Mouse (Mus musculus) stomach, embryonic 16.5 days (tissue): ENCODE data around the gene Tnfrsf4. TPM values are rescaled to one million over a fixed set of nuclear protein-coding genes. Genes with fewer than 3 reads are reported as not detected.

Experiments used
- ATAC-seq: fragments of 200-750 bp; cut with Nextera tagmentation; 2 replicates; pipeline ENCODE4 v1.8.0; 2017; ENCODE audit warnings: moderate number of reproducible peaks, moderate TSS enrichment; ENCODE audit not compliant: insufficient read depth, low FRiP score
- H3K27ac ChIP-seq: fragments of 300-500 bp; sonication (generic); 2 replicates; pipeline ENCODE4 v1.5.1; 2014; ENCODE audit warnings: low read length
- H3K27me3 ChIP-seq: fragments of 300-500 bp; sonication (generic); 2 replicates; pipeline ENCODE4 v1.6.1; 2014; ENCODE audit warnings: low read length, control low read depth, mixed read lengths; ENCODE audit not compliant: control insufficient read depth, insufficient read depth
- H3K36me3 ChIP-seq: fragments of 300-500 bp; sonication (generic); 2 replicates; pipeline ENCODE4 v1.6.1; 2014; ENCODE audit warnings: low read length; ENCODE audit not compliant: control insufficient read depth, insufficient read depth
- H3K4me1 ChIP-seq: fragments of 300-500 bp; sonication (generic); 2 replicates; pipeline ENCODE4 v1.6.1; 2014; ENCODE audit warnings: low read length, control low read depth, mixed read lengths; ENCODE audit not compliant: control insufficient read depth, insufficient read depth
- H3K4me2 ChIP-seq: fragments of 300-500 bp; sonication (generic); 2 replicates; pipeline ENCODE4 v1.6.1; 2014; ENCODE audit warnings: low read depth, low read length, mixed read lengths
- H3K4me3 ChIP-seq: fragments of 300-500 bp; sonication (generic); replicated peaks from 2 replicates; pipeline ENCODE4 v1.5.1; 2014; ENCODE audit warnings: mild to moderate bottlenecking, low read length
- H3K9ac ChIP-seq: fragments of 300-500 bp; sonication (generic); 2 replicates; pipeline ENCODE4 v1.6.1; 2014; ENCODE audit warnings: low read length
- H3K9me3 ChIP-seq: fragments of 300-500 bp; sonication (generic); replicated peaks from 2 replicates; pipeline ENCODE4 v1.6.1; 2016; ENCODE audit warnings: low read length, control low read depth; ENCODE audit not compliant: control insufficient read depth
- WGBS: fragments of 180-500 bp; shearing (Covaris S2); extraction: QIAGEN DNeasy Blood & Tissue Kit; methylation state at CpG from one replicate; pipeline ENCODE4 v1.1.7; 2014; 5-methylcytosine and 5-hydroxymethylcytosine counted together
- polyA plus RNA-seq: library from polyadenylated mRNA; unstranded; fragments of >200 nt; fragmentation: Nextera tagmentation; extraction: Ambion mirVana; gene quantifications from 2 replicates; pipeline ENCODE4 v1.2.1, GENCODE M21; 2015

Tnfrsf4 gene
- 0.30 and 0.87 TPM in 2 replicates for polyA plus RNA-seq

GRCm38 (mm10) chr4:156013637-156014036, at the start of gene Tnfrsf4:
TSS of gene Tnfrsf4 (plus strand) at chr4:156013843.
- no peaks in the 10 kb centered on the region for H3K9me3 ChIP-seq
- no peak for ATAC-seq
- no peak within 1 kb of the TSS for H3K4me2 ChIP-seq
- no peak within 1 kb of the TSS for H3K4me3 ChIP-seq
- no peaks in the 10 kb centered on the region for H3K27me3 ChIP-seq
- peaks cover 18% of the 10 kb centered on the region for H3K36me3 ChIP-seq
- H3K4me1 ChIP-seq, result no peaks in the 10 kb centered on the region
- H3K9ac ChIP-seq, result no peak within 1 kb of the TSS
- 72% methylated on average over 8 of the region's 8 CpGs for WGBS
- H3K27ac ChIP-seq, result no peak within 1 kb of the TSS

- H3K27ac ChIP-seq, result no peak overlapping the region
- WGBS, result 94% methylated on average over 11 of the region's 11 CpGs
- no peak overlapping the region for H3K9ac ChIP-seq
- ATAC-seq, result no peak
- no peaks in the 10 kb centered on the region for H3K27me3 ChIP-seq
- no peak overlapping the region for H3K4me3 ChIP-seq
- peaks cover 9% of the 10 kb centered on the region; the same call in 1 of the 2 replicates for H3K36me3 ChIP-seq
- H3K4me1 ChIP-seq, result peaks cover 14% of the 10 kb centered on the region
- no peak overlapping the region for H3K4me2 ChIP-seq
- no peaks in the 10 kb centered on the region for H3K9me3 ChIP-seq
Observed at GRCm38 (mm10) chr4:155964396-155964795, 49.2 kb upstream of the Tnfrsf4 start.

DNA sequence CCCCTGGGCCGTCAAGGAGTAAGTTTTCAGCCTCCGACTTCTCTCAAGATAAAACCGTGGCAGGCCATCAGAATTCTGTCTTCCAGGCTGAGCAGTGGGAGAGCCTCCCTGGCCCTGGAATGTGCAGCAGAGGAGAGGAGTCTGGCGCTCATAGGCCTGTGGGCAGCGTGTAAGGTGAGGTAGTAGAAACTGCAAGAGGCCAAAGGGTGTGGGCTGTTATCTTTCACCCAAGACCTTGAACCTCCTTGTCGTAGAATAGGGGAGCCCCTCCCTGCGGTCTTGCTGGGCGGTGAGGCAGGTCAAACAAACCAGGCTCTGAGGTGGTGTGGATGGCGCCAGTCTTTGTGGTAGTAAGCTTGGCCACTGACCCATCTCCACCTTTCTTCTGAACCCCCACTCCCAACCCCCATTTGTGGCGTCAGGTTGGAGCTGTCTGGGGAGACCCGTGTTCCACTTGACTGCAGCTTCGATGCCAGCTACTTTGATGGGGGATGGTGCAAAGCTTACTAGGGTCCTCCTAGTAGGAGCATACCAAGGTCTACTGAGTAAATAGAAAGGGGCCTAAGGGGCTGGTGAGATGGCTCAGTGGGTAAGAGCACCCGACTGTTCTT, 44.5 kb upstream of the Tnfrsf4 start:
- Histone ChIP-seq H3K9ac (no peak overlapping the region), H3K4me2 (no peak overlapping the region)
- 61% methylated on average over 13 of the region's 13 CpGs for WGBS

GRCm38 (mm10) chr4:155970286-155970685, 43.4 kb upstream of the Tnfrsf4 start:
- 77% methylated on average over 5 of the region's 5 CpGs for WGBS

More for the DNA sequence above, 44.5 kb upstream of the Tnfrsf4 start:
- Histone ChIP-seq H3K4me3 (no peak overlapping the region), H3K36me3 (peaks cover 9% of the 10 kb centered on the region; the same call in 1 of the 2 replicates), H3K9me3 (no peaks in the 10 kb centered on the region), H3K27ac (no peak overlapping the region), H3K4me1 (no peaks in the 10 kb centered on the region), H3K27me3 (no peaks in the 10 kb centered on the region)
- peak; percentile 66; the same call in 1 of the 2 replicates for ATAC-seq

DNA sequence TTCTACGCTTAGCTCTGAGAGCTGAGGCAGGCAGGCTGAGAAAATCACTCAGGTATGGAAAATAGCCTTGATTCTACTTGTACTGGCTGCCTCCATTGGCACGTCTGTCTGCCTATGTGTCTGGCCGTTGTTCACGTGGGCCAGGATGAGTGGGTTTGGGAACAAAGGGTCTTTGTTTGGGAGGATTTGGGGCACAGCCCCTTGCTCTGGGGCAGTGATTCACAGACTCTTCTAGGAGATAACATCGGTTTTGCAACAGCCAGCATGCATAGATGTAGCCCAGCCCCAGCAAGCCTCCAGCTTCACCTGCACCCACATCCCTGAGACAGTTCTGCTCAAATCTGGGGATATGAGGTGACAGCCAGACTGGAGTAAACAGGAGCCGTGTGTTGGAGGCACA, 41.0 kb upstream of the Tnfrsf4 start:
- H3K9me3 ChIP-seq, result no peaks in the 10 kb centered on the region
- 71% methylated on average over 6 of the region's 6 CpGs for WGBS

More at GRCm38 (mm10) chr4:155970286-155970685, 43.4 kb upstream of the Tnfrsf4 start:
- ATAC-seq, result no peak
- H3K4me3 ChIP-seq, result no peak overlapping the region
- H3K9ac ChIP-seq, result 0 out of 2 replicates have a peak overlapping the region, but pooled peaks have one; percentile 3
- H3K4me1 ChIP-seq, result no peaks in the 10 kb centered on the region
- no peak overlapping the region for H3K4me2 ChIP-seq
- no peaks in the 10 kb centered on the region for H3K27me3 ChIP-seq
- peaks cover 7% of the 10 kb centered on the region; the same call in 1 of the 2 replicates for H3K36me3 ChIP-seq
- no peak overlapping the region for H3K27ac ChIP-seq
- H3K9me3 ChIP-seq, result no peaks in the 10 kb centered on the region

DNA sequence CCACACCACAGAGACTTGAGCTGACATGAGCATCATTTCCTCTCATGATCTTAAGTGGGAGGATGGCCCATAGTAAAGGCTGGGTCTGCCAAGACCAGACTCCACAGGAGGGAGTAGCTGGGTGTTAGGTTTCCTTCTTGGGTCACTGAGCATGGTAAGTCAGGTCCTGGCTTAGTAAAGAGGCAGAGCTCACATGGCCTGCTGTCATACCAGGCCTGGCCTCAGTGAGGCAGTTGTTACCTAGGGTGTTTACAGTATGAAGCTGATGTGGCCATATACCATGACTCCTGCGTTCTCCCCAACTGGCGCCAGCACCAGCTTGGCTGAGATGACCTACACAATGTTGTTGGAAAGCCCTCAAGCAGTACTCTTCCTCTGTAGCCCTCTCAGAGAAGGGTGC, 40.4 kb upstream of the Tnfrsf4 start:
- Histone ChIP-seq H3K4me2 (no peak overlapping the region), H3K4me1 (no peaks in the 10 kb centered on the region), H3K4me3 (no peak overlapping the region), H3K27me3 (no peaks in the 10 kb centered on the region), H3K9ac (no peak overlapping the region), H3K36me3 (no peaks in the 10 kb centered on the region), H3K9me3 (no peaks in the 10 kb centered on the region), H3K27ac (no peak overlapping the region)
- WGBS, result 71% methylated on average over 2 of the region's 2 CpGs
- ATAC-seq, result no peak

More for the DNA sequence above, 41.0 kb upstream of the Tnfrsf4 start:
- H3K4me3 ChIP-seq, result no peak overlapping the region
- no peak overlapping the region for H3K27ac ChIP-seq
- no peaks in the 10 kb centered on the region for H3K27me3 ChIP-seq
- H3K9ac ChIP-seq, result no peak overlapping the region
- no peaks in the 10 kb centered on the region for H3K4me1 ChIP-seq
- ATAC-seq, result no peak
- no peaks in the 10 kb centered on the region for H3K36me3 ChIP-seq
- no peak overlapping the region for H3K4me2 ChIP-seq

DNA sequence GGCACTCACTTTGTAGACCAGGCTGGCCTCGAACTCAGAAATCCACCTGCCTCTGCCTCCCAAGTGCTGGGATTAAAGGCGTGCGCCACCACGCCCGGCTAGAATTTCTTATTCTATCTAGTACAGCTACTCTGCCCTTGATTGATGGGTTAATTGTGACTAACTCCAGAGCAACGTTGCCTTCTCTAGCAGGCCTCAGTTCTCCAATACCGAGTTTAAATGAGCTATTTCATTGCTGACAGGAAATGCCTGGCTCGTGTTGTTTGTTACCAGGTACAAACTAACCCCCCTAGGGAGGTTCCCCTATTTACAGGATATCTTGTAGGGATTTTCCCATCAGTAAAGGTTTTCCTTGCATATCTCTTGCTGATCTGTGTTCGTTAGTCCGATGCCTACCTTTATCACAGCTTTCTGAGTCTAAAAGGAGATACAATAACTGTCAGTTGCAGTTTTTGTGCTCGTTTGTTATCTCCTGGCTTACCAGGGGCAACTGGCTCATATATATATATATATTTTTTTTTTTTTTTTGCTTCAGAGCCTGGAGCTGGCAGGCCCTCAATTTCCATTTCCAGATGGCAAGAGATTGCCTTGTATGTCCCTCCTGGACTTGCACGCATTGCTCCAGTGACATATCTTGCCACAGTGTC, 32.1 kb upstream of the Tnfrsf4 start:
- no peaks in the 10 kb centered on the region for H3K9me3 ChIP-seq
- H3K27ac ChIP-seq, result no peak overlapping the region
- no peaks in the 10 kb centered on the region for H3K36me3 ChIP-seq
- H3K4me3 ChIP-seq, result no peak overlapping the region
- H3K4me2 ChIP-seq, result no peak overlapping the region
- no peak for ATAC-seq
- H3K27me3 ChIP-seq, result no peaks in the 10 kb centered on the region; the same call in 1 of the 2 replicates
- no peak overlapping the region for H3K9ac ChIP-seq
- no peaks in the 10 kb centered on the region for H3K4me1 ChIP-seq
- 75% methylated on average over 12 of the region's 12 CpGs for WGBS

- Histone ChIP-seq H3K9me3 (no peaks in the 10 kb centered on the region), H3K27ac (no peak overlapping the region), H3K4me2 (no peak overlapping the region), H3K4me3 (no peak overlapping the region), H3K4me1 (no peaks in the 10 kb centered on the region), H3K9ac (no peak overlapping the region), H3K27me3 (no peaks in the 10 kb centered on the region; the same call in 1 of the 2 replicates), H3K36me3 (no peaks in the 10 kb centered on the region)
- no peak for ATAC-seq
- 14% methylated on average over 2 of the region's 2 CpGs for WGBS
Observed at GRCm38 (mm10) chr4:155983788-155984187, 29.9 kb upstream of the Tnfrsf4 start.

- no peak for ATAC-seq
- WGBS, result 84% methylated on average over 22 of the region's 22 CpGs
- peak overlapping the region; percentile 69 for H3K4me3 ChIP-seq
- H3K9me3 ChIP-seq, result no peaks in the 10 kb centered on the region
- H3K36me3 ChIP-seq, result no peaks in the 10 kb centered on the region; the same call in 1 of the 2 replicates
- H3K4me2 ChIP-seq, result peak overlapping the region; percentile 94
- H3K9ac ChIP-seq, result peak overlapping the region; percentile 89
- no peaks in the 10 kb centered on the region for H3K27me3 ChIP-seq
- H3K4me1 ChIP-seq, result peaks cover 21% of the 10 kb centered on the region
- H3K27ac ChIP-seq, result peak overlapping the region; percentile 96; the same call in 1 of the 2 replicates
Observed at GRCm38 (mm10) chr4:155991211-155991907, 22.3 kb upstream of the Tnfrsf4 start.
